Mouse (Mus musculus): ENCODE measurements around the gene Tmem95.
"Not testable (repeated sequence)": the region's sequence is repeated elsewhere in the genome, so short reads cannot be mapped to it uniquely, and the experiment has no call there.

The Tmem95 gene

GRCm38 (mm10) chr11:69877878-69878277, at the start of gene Tmem95:
Gene Tmem95 (minus strand): TSS chr11:69878018.
- no peak for DNase-seq (ENCODE audit: low read depth)

- DNase-seq (ENCODE audit: low read depth) = no peak
Observed at GRCm38 (mm10) chr11:69927501-69927900, 49.7 kb upstream of the Tmem95 start.

- DNase-seq (ENCODE audit: low read depth) = peak; percentile 85
Observed at GRCm38 (mm10) chr11:69922796-69923195, 45.0 kb upstream of the Tmem95 start.

- DNase-seq (ENCODE audit: low read depth) = peak; percentile 83
Observed at GRCm38 (mm10) chr11:69922012-69922756, 44.4 kb upstream of the Tmem95 start.

- DNase-seq (ENCODE audit: low read depth) = peak; percentile 100
Observed at GRCm38 (mm10) chr11:69921114-69922011, 43.5 kb upstream of the Tmem95 start, which contains the start of gene Eif5a. Gene Eif5a (minus strand): TSS chr11:69921958.

GRCm38 (mm10) chr11:69920266-69921031, 42.6 kb upstream of the Tmem95 start:
- DNase-seq (ENCODE audit: low read depth) = peak; percentile 53

GRCm38 (mm10) chr11:69919661-69920265, 41.9 kb upstream of the Tmem95 start:
- peak; percentile 98 for DNase-seq (ENCODE audit: low read depth)

GRCm38 (mm10) chr11:69919053-69919452, 41.2 kb upstream of the Tmem95 start:
- DNase-seq (ENCODE audit: low read depth) = peak; percentile 39

- no peak for DNase-seq (ENCODE audit: low read depth)
Observed at GRCm38 (mm10) chr11:69918118-69918517, 40.3 kb upstream of the Tmem95 start.

GRCm38 (mm10) chr11:69917379-69917948, 39.6 kb upstream of the Tmem95 start:
- no peak for DNase-seq (ENCODE audit: low read depth)

GRCm38 (mm10) chr11:69916652-69917378, 39.0 kb upstream of the Tmem95 start:
- DNase-seq (ENCODE audit: low read depth) = not testable (repeated sequence)

- peak; percentile 35 for DNase-seq (ENCODE audit: low read depth)
Observed at GRCm38 (mm10) chr11:69915667-69916627, 38.1 kb upstream of the Tmem95 start.

GRCm38 (mm10) chr11:69914917-69915430, 37.2 kb upstream of the Tmem95 start:
- DNase-seq (ENCODE audit: low read depth) = peak; percentile 39

- DNase-seq (ENCODE audit: low read depth) = peak; percentile 64
Observed at GRCm38 (mm10) chr11:69914372-69914764, 36.5 kb upstream of the Tmem95 start.

GRCm38 (mm10) chr11:69913554-69914371, 35.9 kb upstream of the Tmem95 start, which contains the start of gene Gps2:
Gene Gps2 (plus strand): TSS chr11:69913888.
- DNase-seq (ENCODE audit: low read depth) = peak; percentile 95

- no peak for DNase-seq (ENCODE audit: low read depth)
Observed at GRCm38 (mm10) chr11:69912716-69913530, 35.1 kb upstream of the Tmem95 start.

GRCm38 (mm10) chr11:69911701-69912100, 33.9 kb upstream of the Tmem95 start:
- no peak for DNase-seq (ENCODE audit: low read depth)
